Mouse (Mus musculus): ENCODE results near the gene Ptprs.

GRCm38 (mm10) chr17:56431582-56431981, 44.7 kb downstream of the Ptprs start:
- TF ChIP-seq POLR2A (IDR thresholded peaks at IDR 0.05; ENCODE audit: extremely low read depth, insufficient read depth, low read length) (no peak), CTCF (IDR thresholded peaks at IDR 0.05; ENCODE audit: extremely low read depth, insufficient read depth, low read length) (no peak)

Data from cortical plate, adult 2 months (tissue).